Mouse (Mus musculus) embryo, embryonic 11.5 days (tissue): ENCODE data around the gene Lrrc74b.

Experiments used
- DNase-seq: peaks from one replicate; pipeline ENCODE4 v3.0.0-alpha.2; 2012; ENCODE audit warnings: low read depth, low spot score

Lrrc74b gene

DNA sequence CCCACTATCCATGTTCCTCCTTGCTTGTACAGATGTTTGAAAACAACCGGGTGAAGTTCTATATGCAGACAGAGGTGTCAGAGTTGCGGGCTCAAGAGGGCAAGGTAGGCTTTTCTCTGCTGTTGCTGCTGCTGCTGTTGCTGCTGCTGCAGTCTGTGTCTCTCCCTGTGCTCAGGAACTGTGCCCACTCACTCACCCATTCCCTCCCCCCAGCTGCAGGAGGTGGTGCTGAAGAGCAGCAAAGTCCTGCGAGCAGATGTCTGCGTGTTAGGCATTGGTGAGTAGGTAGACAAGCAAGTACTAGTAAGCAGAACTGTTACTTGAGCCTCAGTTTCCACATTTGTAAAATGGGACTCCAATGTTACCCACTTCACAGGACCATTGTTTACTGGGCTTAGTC lies 58.4 kb downstream of the Lrrc74b start:
- no peak for DNase-seq

DNA sequence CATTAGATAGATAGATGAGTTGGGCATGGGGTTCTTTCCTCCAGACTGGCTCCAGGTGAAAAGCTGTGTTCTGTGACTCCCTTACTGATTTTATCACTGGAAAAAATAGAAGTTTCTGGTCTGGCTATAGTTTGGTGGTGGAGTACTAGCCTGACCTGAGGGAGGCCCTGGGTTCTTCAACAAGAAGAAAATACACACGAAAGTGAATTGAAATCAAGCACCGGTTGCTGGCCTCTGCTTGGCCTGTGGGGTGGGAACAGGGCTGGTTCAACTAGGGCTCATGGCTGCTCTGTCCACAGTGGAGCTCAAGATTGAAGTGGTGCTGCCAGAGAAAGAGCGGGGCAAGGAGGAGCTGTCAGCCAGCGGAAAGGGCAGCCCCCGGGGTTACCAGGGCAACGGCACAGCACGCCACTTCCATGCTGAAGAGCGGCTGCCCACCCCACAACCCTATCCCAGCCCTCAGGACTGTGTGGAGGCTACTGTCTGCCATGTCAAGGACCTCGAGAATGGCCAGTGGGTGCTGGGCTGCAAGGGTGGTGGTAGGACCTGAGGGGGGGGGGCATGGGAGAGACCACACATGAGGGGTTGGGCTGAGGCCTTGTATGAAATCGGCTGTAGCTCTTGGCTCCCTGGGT lies 61.7 kb downstream of the Lrrc74b start:
- DNase-seq: no peak

DNA sequence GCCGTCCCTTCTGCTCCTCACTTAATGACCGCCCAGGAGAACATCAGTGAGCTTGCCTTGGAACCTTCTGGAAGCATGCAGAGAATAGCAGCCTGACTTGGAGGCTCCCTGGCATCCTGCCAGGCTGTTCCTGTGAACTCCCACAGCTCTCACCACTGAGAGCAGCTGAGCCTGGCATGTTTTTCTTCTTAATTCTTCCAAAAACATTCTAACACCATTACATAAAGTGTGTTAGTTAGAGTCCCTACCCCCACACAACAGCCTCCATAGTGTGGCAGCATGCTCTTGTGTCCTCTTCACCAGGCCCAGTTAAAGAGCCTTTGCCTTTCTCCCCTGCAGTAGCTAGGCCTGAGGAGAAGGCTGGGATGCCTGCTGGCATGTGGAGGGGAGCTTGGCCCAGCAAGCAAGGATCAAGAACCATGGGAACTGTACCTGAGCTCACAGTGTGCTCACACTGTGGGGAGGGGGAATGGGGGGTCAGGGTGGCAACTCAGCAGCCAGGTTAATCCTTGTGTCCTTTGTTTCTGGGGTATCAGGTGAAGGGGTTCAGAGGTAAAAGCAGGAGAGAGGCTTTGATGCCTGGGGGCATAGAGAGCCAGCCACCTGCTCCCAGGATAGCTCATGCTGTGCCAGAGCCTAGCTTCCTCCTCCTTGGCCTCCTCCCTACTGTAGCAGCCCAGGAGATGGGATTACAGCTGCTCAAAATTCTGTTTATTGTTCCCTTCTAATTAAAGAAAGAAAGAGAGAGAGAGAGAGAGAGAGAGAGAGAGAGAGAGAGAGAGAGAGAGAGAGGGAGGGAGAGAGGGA lies 64.3 kb downstream of the Lrrc74b start:
- DNase-seq: no peak
